Mouse (Mus musculus) liver, postnatal 0 days (tissue): Measurements from ENCODE around the gene Nrtn.

Experiments
- CTCF ChIP-seq: sonication (generic); IDR thresholded peaks from 2 replicates; pipeline ENCODE4 v1.5.1; 2016; ENCODE audit warnings: antibody characterized with exemption, low read depth
- EP300 ChIP-seq: IDR thresholded peaks from 2 replicates; pipeline ENCODE4 v1.6.1; 2016; ENCODE audit warnings: antibody characterized with exemption, low read depth, mild to moderate bottlenecking

GRCm38 (mm10) chr17:56767531-56768135 lies 10.3 kb upstream of the Nrtn start:
- no peak for TF ChIP-seq CTCF
- TF ChIP-seq EP300, result no peak
